Mouse (Mus musculus) G1E (cell line): Measurements from ENCODE around the gene Krr1.

Experiments
- CTCF ChIP-seq: IDR thresholded peaks from 2 replicates; pipeline ENCODE4 v1.5.1; 2012; ENCODE audit warnings: low read depth, low read length, inconsistent platforms, mixed read lengths
- TAL1 ChIP-seq: conservative IDR thresholded peaks from 2 replicates; pipeline ENCODE4 v1.6.1; 2012; ENCODE audit warnings: low read depth, low read length, inconsistent platforms, mixed read lengths

DNA sequence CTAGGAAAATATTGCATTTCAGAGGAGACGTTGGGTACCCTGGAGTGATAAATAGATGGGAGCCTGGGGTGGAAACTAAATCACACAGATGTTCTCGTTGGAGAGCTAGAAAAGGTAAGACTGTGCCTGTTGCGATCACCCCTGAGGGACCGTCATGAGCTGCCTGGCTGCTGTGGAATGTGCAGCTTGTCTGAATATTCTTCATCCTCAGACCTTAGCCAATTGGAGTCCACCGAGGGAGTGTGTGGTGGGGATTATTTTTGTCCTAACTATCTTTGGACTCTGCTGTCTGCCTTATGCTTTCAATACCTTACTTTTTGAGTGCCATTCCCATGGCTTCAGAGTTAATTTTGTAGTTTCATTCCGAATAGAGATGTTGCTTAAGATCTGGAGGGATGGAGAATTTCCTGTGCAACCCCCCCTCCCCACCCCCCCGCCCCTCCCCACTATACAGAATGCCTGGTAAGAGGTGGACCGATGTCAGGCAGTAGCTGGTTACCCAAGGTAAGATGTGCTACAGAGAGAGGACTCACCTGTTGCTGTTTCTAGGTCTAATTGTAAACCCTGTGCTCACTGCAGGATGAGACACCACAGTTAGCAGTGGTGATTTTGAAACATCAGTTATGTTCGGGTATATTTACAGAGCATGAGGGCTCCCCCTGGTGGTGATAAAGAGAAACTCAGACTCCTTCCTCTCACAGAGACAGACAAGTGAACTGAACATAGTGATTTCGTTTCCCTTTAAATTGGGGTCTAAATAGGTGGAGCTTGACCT lies 15.0 kb upstream of the Krr1 start:
- no peak for TF ChIP-seq TAL1
- TF ChIP-seq CTCF, result peak; percentile 70
